Mouse (Mus musculus) bone marrow, adult 2 months (tissue): ENCODE measurements around the gene Eif1b.
"Not testable (repeated sequence)": the region's sequence is repeated elsewhere in the genome, so short reads cannot be mapped to it uniquely, and the experiment has no call there.

Source experiments
- CTCF ChIP-seq: fragments of 200-500 bp; IDR thresholded peaks from 2 replicates; pipeline ENCODE4 v1.5.1; 2011; ENCODE audit warnings: low read length, control low read depth; ENCODE audit not compliant: control insufficient read depth, insufficient read depth
- POLR2A ChIP-seq: fragments of 200-500 bp; IDR thresholded peaks from 2 replicates; pipeline ENCODE4 v1.6.1; 2011; ENCODE audit warnings: low read depth, mild to moderate bottlenecking, control low read depth, low read length, borderline replicate concordance; ENCODE audit not compliant: control insufficient read depth

- TF ChIP-seq POLR2A, CTCF: not testable (repeated sequence)
Observed at GRCm38 (mm10) chr9:120533446-120533950, 41.5 kb downstream of the Eif1b start.
